In genomic region chr11:20463173-20463681, GRCm38 (mm10) we compare ENCODE assay signal across 11 mouse cellular contexts.
A peak's percentile ranks its signal among the peaks of the same experiment; 100 is the strongest.
DNase-seq lines count a peak whose midpoint lies in the region; ATAC-seq and TF ChIP-seq lines count a peak whose summit lies in the region.
"Had no signal": no experiment of that assay in that cellular context is flagged by ENCODE, and none has a peak within 500 bp of the region (broad histone marks: within the 10 kb centered on the region; RNA-seq: fewer than 3 reads in every experiment).

No protein-coding gene starts in this region.

- H3K27me3 ChIP-seq in E14TG2a.4 (ENCODE audit: insufficient read depth, low read length), result peaks cover 33% of the 10 kb centered on the region
- H3K27me3 ChIP-seq in embryonic facial prominence, embryonic 10.5 days (replicated peaks; ENCODE audit: low read depth, poor library complexity, severe bottlenecking), result peaks cover 9% of the 10 kb centered on the region
- H3K27me3 ChIP-seq in kidney, embryonic 16.5 days (ENCODE audit: insufficient read depth, low read length), result no peaks in the 10 kb centered on the region

- H3K4me2 ChIP-seq in kidney, embryonic 16.5 days (replicated peaks; ENCODE audit: low read depth, low read length), result no peak overlapping the region
- H3K4me2 ChIP-seq: heart, embryonic 13.5 days had no signal

- H3K4me3 ChIP-seq in E14TG2a.4 (replicated peaks; ENCODE audit: low read length), result 0 out of 2 replicates have a peak overlapping the region, but pooled peaks have one; percentile 32
- no peak overlapping the region for H3K4me3 ChIP-seq in embryonic facial prominence, embryonic 10.5 days
- H3K4me3 ChIP-seq in kidney, embryonic 16.5 days (ENCODE audit: low read length), result no peak overlapping the region
- H3K4me3 ChIP-seq in gastrocnemius, adult 2 months, result no peak overlapping the region
- H3K4me3 ChIP-seq: heart, embryonic 13.5 days had no signal

- intact Hi-C loops in gastrocnemius, adult 2 months (cut with DNase I), result no loop called here

- no peaks in the 10 kb centered on the region for H3K9me3 ChIP-seq in E14TG2a.4 (ENCODE audit: low read length)
- no peaks in the 10 kb centered on the region for H3K9me3 ChIP-seq in embryonic facial prominence, embryonic 10.5 days
- H3K9me3 ChIP-seq in kidney, embryonic 16.5 days (ENCODE audit: low read length), result no peaks in the 10 kb centered on the region
- H3K9me3 ChIP-seq: heart, embryonic 13.5 days had no signal

- H3K36me3 ChIP-seq in E14TG2a.4 (ENCODE audit: insufficient read depth, low read length), result 0 out of 2 replicates have a peak, but pooled peaks cover 5% of the 10 kb centered on the region
- H3K36me3 ChIP-seq in embryonic facial prominence, embryonic 10.5 days (replicated peaks), result no peaks in the 10 kb centered on the region
- H3K36me3 ChIP-seq in kidney, embryonic 16.5 days (ENCODE audit: insufficient read depth, low read length), result no peaks in the 10 kb centered on the region
- H3K36me3 ChIP-seq: heart, embryonic 13.5 days had no signal

- ATAC-seq in kidney, embryonic 16.5 days (ENCODE audit: low FRiP score, low TSS enrichment), result peak; percentile 73; the same call in 1 of the 2 replicates
- ATAC-seq in neutrophil, adult 5-6 weeks (ENCODE audit: extremely low read depth, insufficient number of reproducible peaks, low FRiP score, poor library complexity, severe bottlenecking), result peak; percentile 17; the same call in 1 of the 2 replicates
- ATAC-seq: forebrain, embryonic 14.5 days; hindbrain, embryonic 16.5 days had no signal

- TF ChIP-seq CTCF in E14TG2a.4 (conservative IDR thresholded peaks at IDR 0.05; ENCODE audit: low read length), result peak; percentile 11; the same call in 1 of the 2 replicates
- TF ChIP-seq CTCF in gastrocnemius, adult 2 months (IDR thresholded peaks at IDR 0.05), result no peak

- peaks cover 87% of the 10 kb centered on the region for H3K4me1 ChIP-seq in E14TG2a.4 (replicated peaks; ENCODE audit: low read depth, low read length)
- H3K4me1 ChIP-seq in embryonic facial prominence, embryonic 10.5 days, result peaks cover 21% of the 10 kb centered on the region
- peaks cover 27% of the 10 kb centered on the region for H3K4me1 ChIP-seq in kidney, embryonic 16.5 days (ENCODE audit: insufficient read depth, low read length)

- no peak overlapping the region for H3K9ac ChIP-seq in kidney, embryonic 16.5 days (replicated peaks; ENCODE audit: low read length)
- H3K9ac ChIP-seq: heart, embryonic 13.5 days had no signal

- 21% methylated on average over 10 of the region's 10 CpGs for WGBS in embryonic facial prominence, embryonic 10.5 days
- WGBS in kidney, embryonic 16.5 days, result 16% methylated on average over 10 of the region's 10 CpGs

- peak; percentile 43 for DNase-seq in embryonic facial prominence, embryonic 10.5 days (ENCODE audit: low spot score)
- DNase-seq in adrenal gland, postnatal 25 days, result no peak
- DNase-seq in gastrocnemius, adult 2 months, result no peak
- no peak for DNase-seq in T-cell, adult 2 months (ENCODE audit: low spot score)
- DNase-seq: adrenal gland, adult 2 months had no signal

- H3K27ac ChIP-seq in embryonic facial prominence, embryonic 10.5 days (replicated peaks), result no peak overlapping the region
- peak overlapping the region; percentile 74 for H3K27ac ChIP-seq in kidney, embryonic 16.5 days (ENCODE audit: low read length)
- H3K27ac ChIP-seq in gastrocnemius, adult 2 months, result no peak overlapping the region
- H3K27ac ChIP-seq: heart, embryonic 13.5 days had no signal
